Mouse (Mus musculus): ENCODE results near the gene Fbln7. TPM values are rescaled to one million over a fixed set of nuclear protein-coding genes. Genes with fewer than 3 reads are reported as not detected.

The Fbln7 gene
- polyA plus RNA-seq, 1 experiment from 2014 or later: 1.1 TPM

- Histone ChIP-seq H3K4me2 (no peak overlapping the region), H3K36me3 (ENCODE audit: control insufficient read depth, insufficient read depth, low read length) (peaks cover 5% of the 10 kb centered on the region; the same call in 1 of the 2 replicates), H3K4me1 (ENCODE audit: control insufficient read depth, insufficient read depth, low read length) (no peaks in the 10 kb centered on the region), H3K9me3 (replicated peaks; ENCODE audit: control insufficient read depth, low read length) (no peaks in the 10 kb centered on the region), H3K27me3 (ENCODE audit: control insufficient read depth, insufficient read depth, low read length) (no peaks in the 10 kb centered on the region), H3K27ac (ENCODE audit: low read depth, low read length) (no peak overlapping the region), H3K9ac (ENCODE audit: low read depth, low read length) (no peak overlapping the region), H3K4me3 (ENCODE audit: low read depth, low read length) (no peak overlapping the region)
- WGBS (ENCODE audit: insufficient replicate concordance): 91% methylated on average over 1 of the region's 1 CpGs
- ATAC-seq (replicated peaks; ENCODE audit: insufficient number of reproducible peaks, low FRiP score, low TSS enrichment): no peak
These were observed 35.0 kb upstream of the Fbln7 start for GRCm38 (mm10) chr2:128827787-128828186.

- Histone ChIP-seq H3K4me2 (no peak overlapping the region), H3K36me3 (ENCODE audit: control insufficient read depth, insufficient read depth, low read length) (peaks cover 10% of the 10 kb centered on the region), H3K9me3 (replicated peaks; ENCODE audit: control insufficient read depth, low read length) (no peaks in the 10 kb centered on the region), H3K4me3 (ENCODE audit: low read depth, low read length) (no peak overlapping the region), H3K27ac (ENCODE audit: low read depth, low read length) (no peak overlapping the region), H3K27me3 (ENCODE audit: control insufficient read depth, insufficient read depth, low read length) (no peaks in the 10 kb centered on the region), H3K9ac (ENCODE audit: low read depth, low read length) (no peak overlapping the region), H3K4me1 (ENCODE audit: control insufficient read depth, insufficient read depth, low read length) (no peaks in the 10 kb centered on the region)
- no peak for ATAC-seq (replicated peaks; ENCODE audit: insufficient number of reproducible peaks, low FRiP score, low TSS enrichment)
- WGBS (ENCODE audit: insufficient replicate concordance): 84% methylated on average over 3 of the region's 3 CpGs
These were observed 30.2 kb upstream of the Fbln7 start for GRCm38 (mm10) chr2:128832611-128833010.

- no peak overlapping the region for H3K27ac ChIP-seq (ENCODE audit: low read depth, low read length)
- no peak overlapping the region for H3K4me3 ChIP-seq (ENCODE audit: low read depth, low read length)
- ATAC-seq (replicated peaks; ENCODE audit: insufficient number of reproducible peaks, low FRiP score, low TSS enrichment): no peak
- peaks cover 11% of the 10 kb centered on the region for H3K36me3 ChIP-seq (ENCODE audit: control insufficient read depth, insufficient read depth, low read length)
- H3K9ac ChIP-seq (ENCODE audit: low read depth, low read length): no peak overlapping the region
- no peaks in the 10 kb centered on the region for H3K4me1 ChIP-seq (ENCODE audit: control insufficient read depth, insufficient read depth, low read length)
- 83% methylated on average over 2 of the region's 2 CpGs for WGBS (ENCODE audit: insufficient replicate concordance)
- H3K9me3 ChIP-seq (replicated peaks; ENCODE audit: control insufficient read depth, low read length): no peaks in the 10 kb centered on the region
- H3K4me2 ChIP-seq: no peak overlapping the region
- no peaks in the 10 kb centered on the region for H3K27me3 ChIP-seq (ENCODE audit: control insufficient read depth, insufficient read depth, low read length)
These were observed 29.7 kb upstream of the Fbln7 start for GRCm38 (mm10) chr2:128833035-128833434.

GRCm38 (mm10) chr2:128833435-128833834, 29.3 kb upstream of the Fbln7 start:
- Histone ChIP-seq H3K27ac (ENCODE audit: low read depth, low read length) (no peak overlapping the region), H3K4me1 (ENCODE audit: control insufficient read depth, insufficient read depth, low read length) (no peaks in the 10 kb centered on the region), H3K36me3 (ENCODE audit: control insufficient read depth, insufficient read depth, low read length) (peaks cover 11% of the 10 kb centered on the region), H3K27me3 (ENCODE audit: control insufficient read depth, insufficient read depth, low read length) (no peaks in the 10 kb centered on the region), H3K9me3 (replicated peaks; ENCODE audit: control insufficient read depth, low read length) (no peaks in the 10 kb centered on the region), H3K4me2 (no peak overlapping the region), H3K4me3 (ENCODE audit: low read depth, low read length) (no peak overlapping the region), H3K9ac (ENCODE audit: low read depth, low read length) (no peak overlapping the region)
- 94% methylated on average over 2 of the region's 2 CpGs for WGBS (ENCODE audit: insufficient replicate concordance)
- no peak for ATAC-seq (replicated peaks; ENCODE audit: insufficient number of reproducible peaks, low FRiP score, low TSS enrichment)

- Histone ChIP-seq H3K27me3 (ENCODE audit: control insufficient read depth, insufficient read depth, low read length) (no peaks in the 10 kb centered on the region), H3K4me3 (ENCODE audit: low read depth, low read length) (no peak overlapping the region), H3K4me1 (ENCODE audit: control insufficient read depth, insufficient read depth, low read length) (no peaks in the 10 kb centered on the region), H3K9ac (ENCODE audit: low read depth, low read length) (no peak overlapping the region), H3K4me2 (no peak overlapping the region), H3K36me3 (ENCODE audit: control insufficient read depth, insufficient read depth, low read length) (peaks cover 11% of the 10 kb centered on the region), H3K27ac (ENCODE audit: low read depth, low read length) (no peak overlapping the region), H3K9me3 (replicated peaks; ENCODE audit: control insufficient read depth, low read length) (no peaks in the 10 kb centered on the region)
- ATAC-seq (replicated peaks; ENCODE audit: insufficient number of reproducible peaks, low FRiP score, low TSS enrichment): no peak
- 90% methylated on average over 8 of the region's 8 CpGs for WGBS (ENCODE audit: insufficient replicate concordance)
These were observed 25.2 kb upstream of the Fbln7 start for GRCm38 (mm10) chr2:128837531-128837930.

- no peaks in the 10 kb centered on the region for H3K9me3 ChIP-seq (replicated peaks; ENCODE audit: control insufficient read depth, low read length)
- peaks cover 13% of the 10 kb centered on the region for H3K36me3 ChIP-seq (ENCODE audit: control insufficient read depth, insufficient read depth, low read length)
- H3K4me2 ChIP-seq: no peak overlapping the region
- ATAC-seq (replicated peaks; ENCODE audit: insufficient number of reproducible peaks, low FRiP score, low TSS enrichment): no peak
- 94% methylated on average over 3 of the region's 3 CpGs for WGBS (ENCODE audit: insufficient replicate concordance)
- H3K4me1 ChIP-seq (ENCODE audit: control insufficient read depth, insufficient read depth, low read length): no peaks in the 10 kb centered on the region
- no peak overlapping the region for H3K27ac ChIP-seq (ENCODE audit: low read depth, low read length)
- H3K9ac ChIP-seq (ENCODE audit: low read depth, low read length): no peak overlapping the region
- no peak overlapping the region for H3K4me3 ChIP-seq (ENCODE audit: low read depth, low read length)
- no peaks in the 10 kb centered on the region for H3K27me3 ChIP-seq (ENCODE audit: control insufficient read depth, insufficient read depth, low read length)
These were observed 24.2 kb upstream of the Fbln7 start for GRCm38 (mm10) chr2:128838611-128839010.

- H3K4me2 ChIP-seq: no peak overlapping the region
- H3K27me3 ChIP-seq (ENCODE audit: control insufficient read depth, insufficient read depth, low read length): no peaks in the 10 kb centered on the region
- H3K4me3 ChIP-seq (ENCODE audit: low read depth, low read length): no peak overlapping the region
- H3K9ac ChIP-seq (ENCODE audit: low read depth, low read length): no peak overlapping the region
- no peaks in the 10 kb centered on the region for H3K9me3 ChIP-seq (replicated peaks; ENCODE audit: control insufficient read depth, low read length)
- 68% methylated on average over 2 of the region's 2 CpGs for WGBS (ENCODE audit: insufficient replicate concordance)
- ATAC-seq (replicated peaks; ENCODE audit: insufficient number of reproducible peaks, low FRiP score, low TSS enrichment): no peak
- H3K36me3 ChIP-seq (ENCODE audit: control insufficient read depth, insufficient read depth, low read length): peaks cover 10% of the 10 kb centered on the region
- no peak overlapping the region for H3K27ac ChIP-seq (ENCODE audit: low read depth, low read length)
- no peaks in the 10 kb centered on the region for H3K4me1 ChIP-seq (ENCODE audit: control insufficient read depth, insufficient read depth, low read length)
These were observed 23.3 kb upstream of the Fbln7 start for GRCm38 (mm10) chr2:128839501-128839900.

GRCm38 (mm10) chr2:128842437-128842836, 20.3 kb upstream of the Fbln7 start:
- Histone ChIP-seq H3K4me2 (no peak overlapping the region), H3K27me3 (ENCODE audit: control insufficient read depth, insufficient read depth, low read length) (no peaks in the 10 kb centered on the region), H3K4me1 (ENCODE audit: control insufficient read depth, insufficient read depth, low read length) (no peaks in the 10 kb centered on the region), H3K9ac (ENCODE audit: low read depth, low read length) (no peak overlapping the region), H3K9me3 (replicated peaks; ENCODE audit: control insufficient read depth, low read length) (no peaks in the 10 kb centered on the region), H3K4me3 (ENCODE audit: low read depth, low read length) (no peak overlapping the region), H3K36me3 (ENCODE audit: control insufficient read depth, insufficient read depth, low read length) (peaks cover 12% of the 10 kb centered on the region), H3K27ac (ENCODE audit: low read depth, low read length) (no peak overlapping the region)
- ATAC-seq (replicated peaks; ENCODE audit: insufficient number of reproducible peaks, low FRiP score, low TSS enrichment): no peak
- 81% methylated on average over 8 of the region's 8 CpGs for WGBS (ENCODE audit: insufficient replicate concordance)

GRCm38 (mm10) chr2:128850036-128850435, 12.7 kb upstream of the Fbln7 start:
- ATAC-seq (replicated peaks; ENCODE audit: insufficient number of reproducible peaks, low FRiP score, low TSS enrichment): no peak
- Histone ChIP-seq H3K36me3 (ENCODE audit: control insufficient read depth, insufficient read depth, low read length) (peaks cover 12% of the 10 kb centered on the region), H3K27ac (ENCODE audit: low read depth, low read length) (no peak overlapping the region)

More at GRCm38 (mm10) chr2:128850036-128850435, 12.7 kb upstream of the Fbln7 start:
- no peaks in the 10 kb centered on the region for H3K27me3 ChIP-seq (ENCODE audit: control insufficient read depth, insufficient read depth, low read length)
- no peak overlapping the region for H3K9ac ChIP-seq (ENCODE audit: low read depth, low read length)
- no peaks in the 10 kb centered on the region for H3K9me3 ChIP-seq (replicated peaks; ENCODE audit: control insufficient read depth, low read length)
- no peak overlapping the region for H3K4me3 ChIP-seq (ENCODE audit: low read depth, low read length)
- peaks cover 5% of the 10 kb centered on the region; the same call in 1 of the 2 replicates for H3K4me1 ChIP-seq (ENCODE audit: control insufficient read depth, insufficient read depth, low read length)
- no peak overlapping the region for H3K4me2 ChIP-seq
- 87% methylated on average over 2 of the region's 2 CpGs for WGBS (ENCODE audit: insufficient replicate concordance)

Data from heart, embryonic 11.5 days (tissue).